Mouse (Mus musculus) hindbrain, embryonic 11.5 days (tissue): ENCODE measurements around the gene Cwh43. TPM values are rescaled to one million over a fixed set of nuclear protein-coding genes. Genes with fewer than 3 reads are reported as not detected.

Source experiments
- ATAC-seq: fragments of 200-750 bp; cut with Nextera tagmentation; 2 replicates; pipeline ENCODE4 v1.8.0; 2017; ENCODE audit warnings: mild to moderate bottlenecking, moderate TSS enrichment, moderate library complexity; ENCODE audit not compliant: low FRiP score
- DNase-seq: peaks from one replicate; pipeline ENCODE4 v3.0.0-alpha.2; 2015; ENCODE audit warnings: low spot score
- H3K27ac ChIP-seq: fragments of 300-500 bp; sonication (generic); 2 replicates; pipeline ENCODE4 v1.5.1; 2014; ENCODE audit warnings: mild to moderate bottlenecking, low read depth, low read length
- H3K27me3 ChIP-seq: fragments of 300-500 bp; sonication (generic); 2 replicates; pipeline ENCODE4 v1.6.1; 2014; ENCODE audit warnings: mild to moderate bottlenecking, low read length, moderate library complexity, mixed read lengths; ENCODE audit not compliant: control insufficient read depth, insufficient read depth
- H3K36me3 ChIP-seq: fragments of 300-500 bp; sonication (generic); 2 replicates; pipeline ENCODE4 v1.6.1; 2014; ENCODE audit warnings: mild to moderate bottlenecking, low read length, moderate library complexity, mixed read lengths; ENCODE audit not compliant: control insufficient read depth, insufficient read depth
- H3K4me1 ChIP-seq: fragments of 300-500 bp; sonication (generic); replicated peaks from 2 replicates; pipeline ENCODE4 v1.6.1; 2014; ENCODE audit warnings: low read length, mixed read lengths; ENCODE audit not compliant: control insufficient read depth, insufficient read depth
- H3K4me2 ChIP-seq: fragments of 300-500 bp; sonication (generic); replicated peaks from 2 replicates; pipeline ENCODE4 v1.6.1; 2014; ENCODE audit warnings: mild to moderate bottlenecking, low read depth, low read length
- H3K4me3 ChIP-seq: fragments of 300-500 bp; sonication (generic); 2 replicates; pipeline ENCODE4 v1.5.1; 2014; ENCODE audit warnings: low read depth, low read length
- H3K9ac ChIP-seq: fragments of 300-500 bp; sonication (generic); 2 replicates; pipeline ENCODE4 v1.6.1; 2014; ENCODE audit warnings: low read depth, low read length
- H3K9me3 ChIP-seq: fragments of 300-500 bp; sonication (generic); 2 replicates; pipeline ENCODE4 v1.6.1; 2016; ENCODE audit warnings: low read length; ENCODE audit not compliant: control insufficient read depth
- WGBS: fragments of 180-500 bp; shearing (Covaris S2); extraction: QIAGEN DNeasy Blood & Tissue Kit; methylation state at CpG from one replicate; pipeline ENCODE4 v1.1.7; 2014; 5-methylcytosine and 5-hydroxymethylcytosine counted together
- polyA plus RNA-seq: library from polyadenylated mRNA; unstranded; fragments of >200 nt; fragmentation: Nextera tagmentation; extraction: Ambion mirVana; gene quantifications from 2 replicates; pipeline ENCODE4 v1.2.1, GENCODE M21; 2014

Gene Cwh43
- polyA plus RNA-seq, 1 experiment from 2014 or later, result not detected

DNA sequence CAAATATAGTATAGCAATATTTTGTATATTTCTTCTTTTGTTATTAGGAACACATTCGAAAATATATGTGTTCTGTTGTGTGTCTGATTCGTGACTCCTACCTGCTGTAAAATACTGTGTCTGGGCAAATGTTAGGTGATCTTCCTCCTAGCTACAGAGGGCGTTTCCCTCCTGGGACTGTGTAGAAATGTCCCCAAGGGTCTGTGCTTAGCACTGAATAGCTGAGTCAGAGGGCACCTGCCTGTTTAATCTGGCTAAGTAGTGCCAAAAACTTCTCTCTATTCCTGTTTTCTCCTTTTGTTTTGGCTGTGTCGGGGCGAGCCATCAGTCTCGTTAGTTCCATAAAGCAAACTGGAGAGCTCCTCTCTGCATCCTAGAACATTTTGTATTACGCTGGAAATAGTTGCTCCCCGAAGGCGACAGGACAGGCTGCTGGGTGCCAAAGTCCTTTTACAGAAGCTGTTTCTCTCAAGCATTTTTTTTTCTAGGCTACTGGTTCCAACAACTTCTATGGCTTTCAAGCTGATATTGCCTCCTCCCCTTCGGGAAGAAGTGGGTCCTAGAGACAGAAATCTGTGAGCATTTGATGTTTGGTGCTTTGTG lies 36.9 kb upstream of the Cwh43 start:
- Histone ChIP-seq H3K9ac (no peak overlapping the region), H3K4me1 (no peaks in the 10 kb centered on the region), H3K4me3 (no peak overlapping the region), H3K36me3 (no peaks in the 10 kb centered on the region), H3K27me3 (no peaks in the 10 kb centered on the region), H3K27ac (no peak overlapping the region), H3K9me3 (no peaks in the 10 kb centered on the region), H3K4me2 (no peak overlapping the region)
- no peak for ATAC-seq
- 84% methylated on average over 10 of the region's 10 CpGs for WGBS
- DNase-seq, result no peak

DNA sequence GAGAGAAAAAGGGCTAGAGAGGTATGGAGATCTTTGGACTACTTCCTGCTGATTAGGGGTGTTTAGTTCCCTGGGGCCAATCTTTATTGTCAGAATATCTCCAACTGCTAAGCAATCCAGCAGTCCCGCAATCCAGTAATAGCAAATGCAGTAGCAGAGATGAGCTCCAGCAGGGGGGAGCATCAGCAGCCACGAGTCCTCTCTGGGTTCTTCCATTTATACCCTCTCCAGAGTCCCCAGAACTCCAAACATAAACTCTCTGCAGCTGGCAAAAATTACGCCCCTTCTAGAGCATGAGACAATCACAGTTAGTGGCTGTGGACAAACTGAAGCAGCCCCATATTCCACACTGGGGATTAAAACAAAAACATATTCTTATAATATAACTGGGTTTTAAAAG lies 36.1 kb upstream of the Cwh43 start:
- H3K9ac ChIP-seq, result no peak overlapping the region
- no peaks in the 10 kb centered on the region for H3K9me3 ChIP-seq
- no peaks in the 10 kb centered on the region for H3K27me3 ChIP-seq
- H3K4me1 ChIP-seq, result no peaks in the 10 kb centered on the region
- no peak for ATAC-seq
- WGBS, result 64% methylated on average over 3 of the region's 3 CpGs
- H3K36me3 ChIP-seq, result no peaks in the 10 kb centered on the region
- DNase-seq, result no peak
- no peak overlapping the region for H3K4me2 ChIP-seq
- H3K27ac ChIP-seq, result no peak overlapping the region
- H3K4me3 ChIP-seq, result no peak overlapping the region

GRCm38 (mm10) chr5:73372601-73373000 lies 33.3 kb upstream of the Cwh43 start:
- no peak overlapping the region for H3K4me2 ChIP-seq
- H3K27me3 ChIP-seq, result no peaks in the 10 kb centered on the region
- no peaks in the 10 kb centered on the region for H3K4me1 ChIP-seq
- no peak overlapping the region for H3K4me3 ChIP-seq
- no peak overlapping the region for H3K9ac ChIP-seq
- no peaks in the 10 kb centered on the region for H3K9me3 ChIP-seq
- 79% methylated on average over 5 of the region's 5 CpGs for WGBS
- no peak overlapping the region for H3K27ac ChIP-seq
- DNase-seq (no peak), ATAC-seq (no peak)
- H3K36me3 ChIP-seq, result no peaks in the 10 kb centered on the region

GRCm38 (mm10) chr5:73373184-73373583 lies 32.7 kb upstream of the Cwh43 start:
- DNase-seq, result no peak
- no peak overlapping the region for H3K27ac ChIP-seq
- H3K4me2 ChIP-seq, result no peak overlapping the region
- no peak for ATAC-seq
- no peaks in the 10 kb centered on the region for H3K27me3 ChIP-seq
- H3K9ac ChIP-seq, result no peak overlapping the region
- H3K4me3 ChIP-seq, result no peak overlapping the region
- 70% methylated on average over 3 of the region's 3 CpGs for WGBS
- H3K4me1 ChIP-seq, result no peaks in the 10 kb centered on the region
- no peaks in the 10 kb centered on the region for H3K9me3 ChIP-seq
- no peaks in the 10 kb centered on the region for H3K36me3 ChIP-seq

DNA sequence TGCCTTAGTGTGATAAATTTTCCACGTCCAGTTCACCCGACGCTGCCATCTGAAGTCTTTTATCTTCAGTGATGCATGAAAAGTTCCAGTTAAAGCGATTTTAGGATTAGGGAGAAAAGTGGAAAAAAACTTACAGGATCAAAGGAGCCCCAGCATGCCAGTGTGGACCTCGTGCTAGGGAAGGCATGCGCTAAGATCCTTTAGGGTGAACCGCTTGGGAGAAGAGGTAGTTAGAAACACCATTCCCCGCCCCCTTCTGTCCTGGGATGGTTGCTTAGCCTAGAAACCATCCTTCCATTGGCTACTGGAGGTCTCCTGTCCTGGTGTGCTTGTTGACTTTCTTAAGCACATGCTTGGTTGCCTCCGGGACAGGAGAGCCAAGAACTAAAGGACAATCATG lies 29.8 kb upstream of the Cwh43 start:
- 67% methylated on average over 9 of the region's 9 CpGs for WGBS
- DNase-seq (no peak), ATAC-seq (no peak)
- Histone ChIP-seq H3K4me1 (no peaks in the 10 kb centered on the region), H3K27ac (no peak overlapping the region), H3K36me3 (no peaks in the 10 kb centered on the region), H3K27me3 (no peaks in the 10 kb centered on the region), H3K4me2 (no peak overlapping the region), H3K4me3 (no peak overlapping the region), H3K9ac (no peak overlapping the region), H3K9me3 (no peaks in the 10 kb centered on the region)

- H3K4me1 ChIP-seq, result no peaks in the 10 kb centered on the region
- H3K4me3 ChIP-seq, result no peak overlapping the region
- DNase-seq, result no peak
- H3K9me3 ChIP-seq, result no peaks in the 10 kb centered on the region
- no peak overlapping the region for H3K4me2 ChIP-seq
- WGBS, result 86% methylated on average over 7 of the region's 7 CpGs
- no peaks in the 10 kb centered on the region for H3K36me3 ChIP-seq
- no peak overlapping the region for H3K27ac ChIP-seq
- no peak overlapping the region for H3K9ac ChIP-seq
- no peak for ATAC-seq
- no peaks in the 10 kb centered on the region for H3K27me3 ChIP-seq
Measured at GRCm38 (mm10) chr5:73376491-73376890, 29.4 kb upstream of the Cwh43 start.

GRCm38 (mm10) chr5:73379908-73380307 lies 26.0 kb upstream of the Cwh43 start:
- no peaks in the 10 kb centered on the region for H3K36me3 ChIP-seq
- H3K9me3 ChIP-seq, result no peaks in the 10 kb centered on the region
- DNase-seq (peak; percentile 92), ATAC-seq (peak; percentile 69)
- H3K27me3 ChIP-seq, result no peaks in the 10 kb centered on the region
- no peak overlapping the region for H3K9ac ChIP-seq
- H3K4me3 ChIP-seq, result no peak overlapping the region
- 33% methylated on average over 3 of the region's 3 CpGs for WGBS
- H3K4me2 ChIP-seq, result no peak overlapping the region
- H3K4me1 ChIP-seq, result no peaks in the 10 kb centered on the region
- no peak overlapping the region for H3K27ac ChIP-seq

DNA sequence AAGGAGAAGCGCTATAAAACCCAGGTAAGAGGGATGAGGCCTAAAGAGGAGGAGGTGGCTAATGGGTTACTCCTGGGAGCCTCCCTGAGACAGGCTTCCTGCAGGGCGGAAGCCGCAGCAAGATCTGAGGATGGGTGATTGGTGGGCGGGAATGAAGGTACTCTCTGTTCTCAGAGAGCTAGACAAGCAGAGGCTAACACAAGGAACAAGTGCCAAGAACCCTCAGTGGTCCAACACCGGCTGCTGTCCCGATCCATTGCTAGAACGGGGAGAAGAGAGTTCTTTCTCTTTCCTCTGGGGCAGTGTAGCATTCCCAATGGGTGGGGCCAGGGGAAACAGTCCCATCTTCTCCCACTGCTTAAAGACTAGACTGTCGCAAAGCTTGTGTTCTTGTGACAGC lies 25.0 kb upstream of the Cwh43 start:
- DNase-seq (no peak), ATAC-seq (no peak)
- Histone ChIP-seq H3K4me2 (no peak overlapping the region), H3K27ac (no peak overlapping the region), H3K4me3 (no peak overlapping the region), H3K9ac (no peak overlapping the region), H3K4me1 (no peaks in the 10 kb centered on the region), H3K9me3 (no peaks in the 10 kb centered on the region), H3K36me3 (no peaks in the 10 kb centered on the region), H3K27me3 (no peaks in the 10 kb centered on the region)
- WGBS, result 53% methylated on average over 8 of the region's 8 CpGs

DNA sequence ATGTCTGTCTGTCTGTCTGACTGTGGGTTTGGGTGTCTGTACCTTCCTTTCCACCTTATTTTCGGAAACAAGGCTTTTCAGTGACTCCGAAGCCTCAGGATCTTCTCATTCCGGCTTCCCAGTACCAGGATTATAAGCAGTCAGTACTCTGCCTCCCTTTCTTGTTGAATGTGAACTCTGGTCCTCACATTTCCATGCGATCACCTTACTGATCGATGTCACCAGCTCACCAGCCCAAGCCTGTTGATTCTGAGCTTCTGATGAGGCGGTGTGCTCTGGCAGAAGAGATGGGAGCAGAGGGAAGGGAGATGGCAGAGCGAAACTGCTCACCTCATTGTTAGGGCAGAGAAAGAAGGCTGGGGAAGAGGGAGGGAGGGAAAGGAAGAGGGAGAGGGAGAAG lies 24.4 kb upstream of the Cwh43 start:
- Histone ChIP-seq H3K27me3 (no peaks in the 10 kb centered on the region), H3K27ac (no peak overlapping the region), H3K4me1 (no peaks in the 10 kb centered on the region), H3K9me3 (no peaks in the 10 kb centered on the region), H3K9ac (no peak overlapping the region), H3K36me3 (no peaks in the 10 kb centered on the region), H3K4me2 (no peak overlapping the region), H3K4me3 (no peak overlapping the region)
- no peak for DNase-seq
- 88% methylated on average over 7 of the region's 7 CpGs for WGBS
- ATAC-seq, result no peak
